Mouse (Mus musculus): ENCODE data around the gene Urad.

The Urad gene

DNA sequence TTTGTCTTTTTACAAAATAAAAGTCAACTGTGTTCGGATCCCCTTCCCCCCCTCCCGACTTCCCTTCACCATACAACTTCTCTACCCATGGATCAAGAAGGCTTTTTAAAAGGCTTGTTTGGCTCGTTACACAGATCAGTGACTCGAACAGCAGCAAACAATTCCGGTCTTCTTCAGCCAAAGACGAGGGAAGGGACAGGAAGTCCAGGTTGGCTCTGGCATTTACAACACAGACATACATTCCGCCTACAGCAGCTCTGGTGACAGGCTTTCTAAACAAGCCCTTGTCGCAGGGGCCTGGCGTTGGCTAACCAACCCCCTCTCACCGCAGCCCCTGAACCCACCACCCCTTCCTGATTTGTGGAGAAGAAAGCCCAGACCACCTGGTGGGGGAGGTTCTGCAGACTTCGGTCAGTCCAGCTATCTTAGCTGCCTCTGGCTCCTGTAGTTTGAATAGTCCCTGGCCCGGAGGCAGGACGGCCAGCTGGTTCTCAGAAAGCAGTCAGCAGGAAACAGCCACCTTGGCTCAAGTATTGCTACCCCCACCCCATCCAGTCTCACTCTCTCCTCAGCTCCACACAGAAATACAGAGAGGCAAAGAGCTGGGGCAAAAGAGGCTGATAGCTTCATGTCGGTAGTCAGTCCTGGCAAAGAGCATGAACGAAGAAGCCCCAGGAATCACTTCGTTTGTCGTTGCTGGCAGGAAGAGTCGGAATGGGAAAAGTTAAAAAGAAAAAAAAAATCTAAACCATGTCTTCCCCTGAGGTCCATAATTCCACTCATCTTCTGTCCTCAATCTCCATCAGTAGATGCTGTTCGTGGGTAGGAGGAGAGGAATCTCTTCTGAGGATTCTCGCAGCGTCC lies 21.1 kb downstream of the Urad start:
- DNase-seq (ENCODE audit: low spot score in 2 of 2) = no peak

DNA sequence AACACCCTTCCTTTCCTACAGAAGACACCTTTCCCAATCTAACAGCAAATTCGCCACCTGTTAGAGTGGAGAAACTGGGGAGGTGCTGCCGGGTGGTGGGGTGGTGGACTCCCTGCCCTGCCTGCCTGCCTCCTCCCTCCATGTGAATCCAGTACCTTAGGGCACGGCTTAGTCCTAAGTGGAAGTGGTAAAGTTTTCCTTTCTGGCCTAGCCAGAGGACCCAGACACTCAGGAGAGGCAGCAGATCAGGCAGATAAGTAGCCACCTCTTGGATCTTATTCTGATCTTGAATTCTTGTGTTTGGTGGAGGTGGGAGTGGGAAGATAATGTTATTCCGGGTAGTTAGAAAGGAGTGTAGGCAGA lies 22.3 kb downstream of the Urad start:
- DNase-seq (ENCODE audit: low spot score in 2 of 2) = no peak

DNA sequence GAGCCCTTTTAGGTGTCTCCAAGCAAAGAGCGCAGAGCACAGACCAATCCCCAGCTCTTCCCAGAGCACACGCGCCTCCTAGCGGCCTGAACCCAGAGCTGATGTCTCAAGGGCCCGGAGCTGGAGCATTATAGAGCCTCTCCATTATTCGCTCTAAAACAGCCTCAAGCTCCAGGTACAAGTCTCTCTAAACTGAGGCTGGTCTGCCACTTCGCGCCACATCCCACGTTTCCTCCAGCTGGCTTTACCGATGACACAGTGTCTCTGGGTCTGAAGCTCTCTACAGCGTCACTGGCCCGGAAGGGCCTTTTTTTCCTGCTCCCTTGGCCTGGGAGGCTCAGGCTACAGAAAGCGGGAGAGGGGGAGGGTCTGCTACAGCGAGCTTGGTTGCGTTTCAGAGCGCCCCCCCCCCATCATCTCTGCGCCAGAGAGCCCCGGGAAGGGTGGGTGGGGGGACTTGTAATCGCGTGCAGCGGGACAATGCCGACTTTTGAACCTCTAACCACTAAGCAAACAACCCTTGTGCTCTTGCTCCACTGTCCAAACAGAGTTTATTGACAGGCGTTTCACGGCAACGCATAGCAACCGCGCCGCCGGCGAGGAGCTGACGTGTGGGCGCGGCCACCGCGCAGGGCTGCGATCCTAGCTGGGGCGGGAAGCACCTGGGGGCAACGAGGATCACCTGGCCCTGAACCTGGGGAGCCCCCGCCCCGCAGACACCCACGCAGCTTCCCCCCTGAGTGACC lies 22.8 kb downstream of the Urad start:
- DNase-seq (ENCODE audit: low spot score in 2 of 2) = no peak

DNA sequence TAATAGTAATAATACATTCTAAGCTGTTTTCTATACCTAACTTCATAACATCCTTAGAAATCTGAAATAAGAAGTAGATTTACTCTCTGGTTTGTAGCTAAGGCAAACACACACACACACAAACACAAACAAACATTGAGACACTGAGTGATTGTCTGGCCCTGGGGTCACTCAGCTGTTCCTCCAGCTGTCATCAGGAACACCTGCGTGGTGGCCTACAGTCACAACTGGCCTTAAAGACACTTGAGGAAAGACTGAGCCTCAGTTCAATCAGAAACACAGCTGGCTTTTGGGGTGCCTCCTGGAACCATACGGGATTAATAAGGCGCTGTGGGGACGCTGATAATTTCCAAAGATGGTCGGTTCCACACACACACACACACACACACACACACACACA lies 25.0 kb downstream of the Urad start:
- DNase-seq (ENCODE audit: low spot score in 2 of 2) = no peak

DNA sequence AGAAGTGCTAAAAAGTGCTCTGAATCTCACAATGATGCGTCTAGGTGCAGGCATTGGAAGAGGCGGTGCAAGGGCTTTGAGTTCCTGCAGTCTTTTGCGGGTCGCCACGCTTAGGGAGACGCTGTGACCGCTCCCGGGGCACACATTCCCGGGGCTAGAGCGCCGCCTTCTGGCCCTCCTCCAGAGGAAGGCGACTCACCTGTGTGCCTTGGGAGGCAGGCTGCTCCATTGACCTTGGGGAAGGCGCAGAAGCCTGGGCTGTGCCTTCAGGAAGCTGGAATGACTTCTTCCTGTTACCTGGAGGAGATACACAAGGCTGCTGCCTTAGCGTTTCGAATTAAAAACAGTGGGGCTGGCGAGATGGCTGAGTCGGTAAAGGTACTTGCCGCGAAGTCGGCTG lies 28.1 kb downstream of the Urad start:
- DNase-seq (ENCODE audit: low spot score in 2 of 2) = no peak

DNA sequence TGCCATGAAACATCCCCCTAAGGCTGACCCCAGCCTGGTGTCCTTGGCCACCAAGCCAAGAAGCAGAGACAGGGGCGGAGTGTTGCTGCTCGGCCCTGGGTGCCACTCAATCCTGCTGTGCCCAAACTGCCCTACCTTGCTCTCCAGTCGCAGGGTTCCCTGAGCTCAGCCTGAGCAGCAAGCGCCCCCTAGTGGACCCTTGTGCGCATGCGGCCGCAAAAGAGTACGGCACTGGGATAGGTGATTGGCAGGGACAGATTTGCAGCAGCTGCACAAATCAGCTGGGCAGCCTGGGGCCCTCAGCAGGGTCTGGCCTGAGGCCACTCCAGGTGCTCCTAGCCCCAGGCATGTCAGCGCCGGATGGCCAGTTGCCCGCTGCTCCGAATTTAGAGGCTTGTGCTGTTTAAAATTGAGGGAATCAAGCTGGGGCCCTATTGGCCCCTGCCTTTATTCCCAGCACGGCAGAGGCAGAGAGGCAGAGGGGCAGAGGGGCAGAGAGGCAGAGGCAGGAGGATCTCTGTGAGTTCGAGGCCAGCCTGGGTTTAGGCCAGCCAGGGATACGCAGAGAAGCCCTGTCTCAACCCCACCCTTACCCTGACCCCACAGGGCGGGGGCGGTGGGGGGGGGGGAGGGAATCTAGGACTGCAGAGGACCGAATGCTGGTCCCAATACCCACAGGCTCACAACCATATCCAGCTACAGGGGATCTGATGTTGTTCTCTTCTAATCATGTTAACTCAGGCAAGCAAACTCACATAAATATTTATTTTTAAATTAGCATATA lies 28.9 kb downstream of the Urad start:
- DNase-seq (ENCODE audit: low spot score in 2 of 2) = peak in 1 of 2 experiments; percentile 74

DNA sequence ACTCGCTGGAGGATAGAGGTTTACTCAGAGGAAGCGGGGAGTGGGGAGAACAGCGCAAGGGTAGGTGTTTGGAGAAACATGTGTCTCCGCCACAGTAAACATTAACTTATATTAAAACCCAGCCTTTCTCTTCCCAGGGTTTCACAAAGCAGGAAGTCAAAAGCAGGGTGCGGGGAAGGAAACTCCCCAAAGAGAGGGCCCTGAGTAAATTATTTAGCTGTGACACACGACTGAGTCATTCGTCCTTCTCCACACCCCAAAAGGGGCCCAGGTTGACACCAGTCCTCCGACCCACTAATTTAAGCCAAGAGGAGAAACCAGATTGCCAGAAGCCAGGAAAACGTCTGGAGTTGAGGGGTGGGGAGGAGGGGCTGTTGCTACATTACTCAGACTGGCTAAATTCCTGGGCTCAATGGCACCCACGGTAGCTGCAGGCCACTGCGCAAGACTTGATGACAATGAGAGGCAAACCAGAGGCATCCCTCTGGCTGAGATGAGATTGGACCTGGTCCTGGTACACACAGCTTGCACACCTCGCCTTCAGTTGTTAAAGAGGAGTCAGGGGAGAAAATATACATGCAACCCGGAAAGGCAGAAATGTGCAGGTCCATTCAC lies 29.6 kb downstream of the Urad start:
- no peak for DNase-seq (ENCODE audit: low spot score in 2 of 2)

DNA sequence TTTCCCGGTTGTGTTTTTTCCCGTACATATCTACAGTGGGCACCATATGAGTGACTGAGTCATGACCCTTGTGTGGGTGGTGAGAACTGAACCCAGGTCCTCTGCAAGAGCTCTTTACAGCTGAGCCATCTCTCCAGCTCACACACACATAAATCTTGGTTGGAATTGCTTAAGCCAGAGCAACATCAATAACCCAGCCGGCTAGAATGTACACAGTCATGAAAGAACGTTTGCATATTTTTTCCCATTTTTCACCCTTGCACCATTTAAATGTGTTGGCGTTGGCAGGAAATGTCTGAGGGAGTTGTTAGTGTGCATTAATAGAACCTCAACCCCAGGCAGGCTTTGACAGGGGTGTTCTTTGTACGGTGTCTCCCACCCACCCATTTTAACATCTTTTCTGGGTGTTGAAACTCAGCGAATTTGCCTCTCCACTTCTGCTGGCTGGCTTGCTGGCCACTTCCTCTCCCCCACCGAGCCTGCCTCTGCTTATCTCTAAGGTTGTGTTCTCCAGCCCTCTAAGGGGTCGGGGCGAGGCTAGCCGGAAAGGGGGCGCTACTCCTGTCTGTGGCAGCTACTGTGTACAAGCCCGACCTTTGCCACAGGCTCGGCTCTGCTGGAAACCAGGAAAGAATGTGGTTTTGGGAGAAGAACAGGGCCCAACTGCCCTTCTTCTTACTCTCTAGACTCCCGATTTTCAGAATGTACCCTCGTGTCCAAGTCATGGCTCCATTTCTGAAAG lies 30.3 kb downstream of the Urad start:
- no peak for DNase-seq (ENCODE audit: low spot score in 2 of 2)

DNA sequence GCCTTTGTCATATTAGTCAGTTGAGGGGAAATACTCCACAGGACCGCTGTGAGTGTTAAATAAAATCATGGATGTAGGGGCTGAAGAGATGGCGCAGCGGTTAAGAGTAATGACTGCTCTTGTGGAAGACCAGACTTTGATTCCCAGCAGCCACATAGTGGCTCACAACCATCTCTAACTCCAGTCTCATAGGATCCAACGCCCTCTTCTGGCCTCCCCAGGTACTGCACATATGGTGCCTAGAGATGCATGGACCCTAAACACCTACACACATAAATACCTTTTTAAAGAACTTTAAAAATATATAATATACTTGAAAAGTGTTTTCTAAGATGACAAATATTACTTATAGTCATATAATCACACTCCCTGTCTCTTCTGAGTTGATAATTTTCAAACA lies 37.9 kb downstream of the Urad start:
- DNase-seq (ENCODE audit: low spot score in 2 of 2) = no peak

DNA sequence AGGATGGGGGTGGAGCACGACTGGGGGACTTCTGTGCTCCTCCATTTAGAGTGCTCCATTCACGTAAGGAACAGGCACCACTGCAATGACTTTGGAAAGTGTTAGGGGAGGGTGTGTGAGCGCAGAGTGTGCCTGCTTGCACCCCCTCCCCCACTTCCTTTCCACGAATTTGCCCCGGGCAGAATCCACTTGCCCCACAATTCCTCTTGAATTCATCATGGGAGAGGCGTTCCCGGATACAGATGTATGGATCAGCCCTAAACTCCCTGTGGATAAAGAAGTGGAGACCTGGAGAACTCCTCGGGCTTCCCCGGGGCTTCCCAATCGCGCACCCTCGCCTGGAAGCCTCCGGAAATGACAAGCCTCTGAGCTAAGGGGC lies 44.7 kb downstream of the Urad start:
- DNase-seq (ENCODE audit: low spot score in 2 of 2) = no peak

DNA sequence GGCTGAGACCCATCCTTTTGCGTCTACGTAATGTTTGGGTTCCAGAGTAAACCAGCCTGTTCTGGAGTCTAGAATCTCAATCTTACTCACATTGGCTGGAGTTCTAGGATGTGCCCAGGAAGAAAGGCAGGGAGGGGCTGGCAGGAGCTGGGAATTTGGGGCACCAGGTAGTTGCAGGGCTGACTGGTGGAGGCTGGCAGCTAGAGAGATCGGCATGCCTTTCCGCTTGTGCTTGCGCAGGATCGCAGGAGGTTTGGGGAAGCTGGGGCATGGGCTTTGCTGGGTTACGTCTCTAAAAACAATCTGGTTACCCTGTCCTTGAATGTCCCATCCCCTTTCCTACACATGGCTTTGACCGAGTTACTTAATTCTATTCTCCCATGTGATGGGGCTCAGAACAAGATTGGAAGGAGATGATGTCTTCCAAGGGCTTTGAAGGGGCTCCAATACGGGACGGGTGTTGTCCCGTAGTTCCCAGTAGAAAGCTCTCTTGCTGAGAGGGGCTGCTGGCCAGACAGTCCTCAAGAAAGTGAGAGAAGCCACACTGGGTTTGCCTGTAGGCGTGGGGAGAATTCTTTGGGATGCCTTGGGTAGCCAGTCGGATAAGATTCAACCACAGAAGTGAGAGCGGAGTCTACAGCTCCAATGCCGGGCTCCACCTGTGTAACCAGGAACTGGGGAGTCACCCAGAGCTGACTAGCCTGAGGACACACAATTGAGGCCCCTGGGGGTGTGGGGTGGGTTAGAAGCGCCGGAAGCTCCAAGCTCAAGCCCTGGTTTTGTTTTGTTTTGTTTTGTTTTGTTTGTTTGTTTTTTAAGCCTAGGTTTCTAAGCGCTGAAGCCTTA lies 45.3 kb downstream of the Urad start:
- no peak for DNase-seq (ENCODE audit: low spot score in 2 of 2)

DNA sequence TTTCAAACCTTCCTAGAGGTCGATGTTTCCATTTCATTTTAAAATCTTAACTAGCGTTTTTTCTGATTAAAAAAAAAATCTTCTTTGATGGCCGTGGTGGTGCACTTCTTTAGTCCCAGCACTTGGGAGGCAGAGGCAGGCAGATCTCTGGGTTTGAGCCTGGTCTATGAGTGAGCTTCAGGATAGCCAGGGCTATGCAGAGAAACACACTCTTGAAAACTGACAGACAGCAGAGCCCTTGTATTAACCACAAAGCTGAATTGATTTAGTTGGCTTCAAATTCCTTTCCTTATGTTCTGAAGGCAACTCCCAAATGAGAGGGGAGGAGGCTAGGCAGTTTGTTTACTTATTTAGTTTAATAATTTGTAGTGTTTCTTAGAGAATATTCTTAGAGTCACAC lies 46.5 kb downstream of the Urad start:
- DNase-seq (ENCODE audit: low spot score in 2 of 2) = no peak

DNA sequence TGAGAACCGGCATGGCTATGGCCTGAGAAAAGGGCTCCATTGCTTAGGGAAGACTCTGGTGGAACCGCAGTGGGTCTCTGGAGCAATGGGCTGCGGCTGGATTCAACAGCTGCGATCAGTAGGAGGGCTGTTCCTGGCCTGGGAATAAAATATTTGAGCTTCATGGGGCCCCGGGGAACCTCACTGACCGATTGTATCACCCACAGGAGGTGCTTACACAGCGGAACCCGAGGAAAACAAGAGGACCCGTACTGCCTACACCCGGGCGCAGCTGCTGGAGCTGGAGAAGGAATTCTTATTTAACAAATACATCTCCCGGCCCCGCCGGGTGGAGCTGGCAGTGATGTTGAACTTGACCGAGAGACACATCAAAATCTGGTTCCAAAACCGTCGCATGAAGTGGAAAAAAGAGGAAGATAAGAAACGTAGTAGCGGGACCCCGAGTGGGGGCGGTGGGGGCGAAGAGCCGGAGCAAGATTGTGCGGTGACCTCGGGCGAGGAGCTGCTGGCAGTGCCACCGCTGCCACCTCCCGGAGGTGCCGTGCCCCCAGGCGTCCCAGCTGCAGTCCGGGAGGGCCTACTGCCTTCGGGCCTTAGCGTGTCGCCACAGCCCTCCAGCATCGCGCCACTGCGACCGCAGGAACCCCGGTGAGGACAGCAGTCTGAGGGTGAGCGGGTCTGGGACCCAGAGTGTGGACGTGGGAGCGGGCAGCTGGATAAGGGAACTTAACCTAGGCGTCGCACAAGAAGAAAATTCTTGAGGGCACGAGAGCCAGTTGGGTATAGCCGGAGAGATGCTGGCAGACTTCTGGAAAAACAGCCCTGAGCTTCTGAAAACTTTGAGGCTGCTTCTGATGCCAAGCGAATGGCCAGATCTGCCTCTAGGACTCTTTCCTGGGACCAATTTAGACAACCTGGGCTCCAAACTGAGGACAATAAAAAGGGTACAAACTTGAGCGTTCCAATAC lies 47.8 kb downstream of the Urad start:
- DNase-seq (ENCODE audit: low spot score in 2 of 2) = no peak

DNA sequence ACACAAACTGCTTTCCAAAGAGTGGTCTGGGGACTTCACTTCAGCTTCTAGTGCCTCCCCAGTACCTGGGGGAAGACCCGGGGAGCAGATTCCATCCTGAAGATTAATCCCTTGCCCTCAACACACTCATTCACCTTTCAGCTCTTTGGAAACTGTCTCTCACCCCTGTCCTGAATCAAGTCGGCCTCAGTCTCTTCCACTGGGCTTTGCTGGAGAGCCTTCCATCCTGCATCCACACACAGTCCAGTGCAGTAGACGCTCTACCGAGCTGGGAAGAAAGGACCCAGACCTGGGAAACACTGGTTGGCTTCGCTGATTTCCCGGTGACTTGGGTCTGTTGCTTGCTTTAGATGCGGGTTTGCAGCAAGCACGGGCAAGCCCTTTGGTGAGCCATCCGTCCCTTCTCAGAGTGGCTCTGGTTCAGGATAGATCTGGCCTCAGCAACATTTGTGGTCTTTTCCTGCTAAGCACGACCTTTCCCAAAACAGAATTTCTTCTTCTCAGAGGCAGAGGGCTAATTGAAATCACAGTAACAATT lies 49.4 kb downstream of the Urad start:
- no peak for DNase-seq (ENCODE audit: low spot score in 2 of 2)

DNA sequence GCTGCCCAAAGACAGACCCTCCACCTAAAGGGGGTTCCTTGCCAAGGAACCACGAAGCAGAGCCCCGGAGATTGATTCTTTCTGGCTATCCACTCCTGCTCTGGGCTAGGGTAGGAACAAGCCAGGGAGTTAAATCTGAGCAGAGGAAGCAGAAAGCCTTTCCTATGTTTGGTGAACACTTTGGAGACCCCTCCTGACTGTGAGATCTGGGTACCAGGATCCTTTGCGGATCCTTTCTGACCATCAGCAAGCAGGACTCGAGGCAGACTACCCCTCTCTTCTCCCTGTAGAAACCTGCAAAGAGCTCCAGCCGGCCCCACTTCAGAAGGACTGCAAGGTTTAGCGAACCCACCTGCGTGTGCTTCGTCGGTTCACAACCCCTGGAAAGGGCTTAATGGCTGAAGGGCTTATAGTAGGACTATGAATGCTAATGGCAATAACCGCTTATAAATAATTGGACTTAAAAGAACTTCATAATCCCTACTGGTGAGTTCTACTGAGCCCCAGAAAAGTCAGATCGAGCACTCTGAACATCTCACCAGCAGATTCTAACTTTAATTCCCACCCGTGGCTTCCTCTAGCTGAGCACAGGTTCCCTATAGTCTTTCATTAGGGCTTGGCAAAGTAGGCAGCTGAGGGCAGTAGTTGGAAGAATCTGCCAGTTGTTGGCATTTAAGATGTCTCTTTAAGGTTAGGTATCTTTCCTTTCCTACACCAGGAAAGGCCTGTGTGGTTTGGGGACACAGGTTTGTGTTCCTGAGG lies 50.0 kb downstream of the Urad start:
- DNase-seq (ENCODE audit: low spot score in 2 of 2) = no peak

DNA sequence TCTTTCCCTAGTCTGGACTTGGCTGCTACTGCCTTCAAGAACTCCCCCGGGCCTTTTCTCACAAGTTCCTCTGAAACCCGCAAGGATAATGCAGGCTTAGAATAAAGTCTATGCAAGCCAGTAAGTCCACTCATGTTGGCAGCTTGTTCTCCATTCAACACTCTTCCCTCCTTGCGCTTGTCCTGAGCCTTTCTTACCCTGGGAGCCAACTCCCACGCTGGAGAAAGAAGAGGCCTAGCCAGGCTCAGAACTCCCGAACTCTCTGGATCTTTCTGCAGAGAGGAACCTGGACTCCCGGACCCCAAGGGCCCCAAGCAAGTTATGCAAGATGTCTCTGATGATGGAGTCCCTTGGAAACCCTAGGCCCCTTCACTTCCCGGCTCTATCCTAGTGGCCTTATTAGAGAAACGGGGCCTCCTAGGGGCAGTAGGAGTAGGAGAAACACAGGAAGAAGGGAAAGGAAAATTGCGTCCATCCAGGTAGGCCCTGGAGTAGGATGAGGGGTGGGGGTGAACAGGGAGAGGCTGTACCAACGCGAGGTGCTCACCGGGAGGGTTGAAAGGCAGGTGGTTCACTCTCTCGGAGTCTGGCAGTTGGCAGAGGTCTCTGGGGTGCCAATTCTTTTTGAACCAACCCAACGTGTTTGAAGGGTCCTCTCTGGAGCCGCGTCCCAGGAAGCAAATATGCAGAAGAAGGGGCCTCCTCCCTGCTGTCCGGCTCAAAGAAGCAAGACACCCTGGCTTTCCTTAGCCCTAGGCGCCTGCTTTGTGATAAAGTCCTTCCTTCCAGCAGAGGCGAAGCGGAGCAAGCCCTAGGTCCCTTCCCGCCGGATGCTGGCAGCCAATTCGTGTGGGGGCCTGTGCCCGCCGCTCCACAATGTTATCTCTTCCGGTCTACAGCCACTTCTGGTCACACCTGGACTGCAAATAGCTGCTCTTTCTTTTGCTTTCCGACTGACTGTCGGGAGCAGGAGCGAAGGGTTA lies 51.3 kb downstream of the Urad start:
- no peak for DNase-seq (ENCODE audit: low spot score in 2 of 2)
